Mouse (Mus musculus): Measurements from ENCODE around the gene Ddx1. TPM values are rescaled to one million over a fixed set of nuclear protein-coding genes. Genes with fewer than 3 reads are reported as not detected.
A peak's percentile ranks its signal among the peaks of the same experiment; 100 is the strongest.
"Not testable (repeated sequence)": the region's sequence is repeated elsewhere in the genome, so short reads cannot be mapped to it uniquely, and the experiment has no call there.

Ddx1 gene
- total RNA-seq, 1 experiment from 2014 or later = 221 TPM

- no peak for ATAC-seq (replicated peaks; ENCODE audit: low read depth, poor library complexity, severe bottlenecking)
These were observed 41.9 kb downstream of the Ddx1 start for GRCm38 (mm10) chr12:13207099-13207498.

GRCm38 (mm10) chr12:13205733-13206132, 43.3 kb downstream of the Ddx1 start:
- ATAC-seq (replicated peaks; ENCODE audit: low read depth, poor library complexity, severe bottlenecking) = no peak

- no peak for ATAC-seq (replicated peaks; ENCODE audit: low read depth, poor library complexity, severe bottlenecking)
These were observed 46.7 kb downstream of the Ddx1 start for GRCm38 (mm10) chr12:13202322-13202721.

- no peak for ATAC-seq (replicated peaks; ENCODE audit: low read depth, poor library complexity, severe bottlenecking)
These were observed 48.4 kb downstream of the Ddx1 start for GRCm38 (mm10) chr12:13200576-13200975.

- ATAC-seq (replicated peaks; ENCODE audit: low read depth, poor library complexity, severe bottlenecking) = no peak
These were observed 49.4 kb downstream of the Ddx1 start for GRCm38 (mm10) chr12:13199338-13200301.

GRCm38 (mm10) chr12:13198157-13198556, 50.9 kb downstream of the Ddx1 start:
- no peak for ATAC-seq (replicated peaks; ENCODE audit: low read depth, poor library complexity, severe bottlenecking)

- ATAC-seq (replicated peaks; ENCODE audit: low read depth, poor library complexity, severe bottlenecking) = no peak
These were observed 52.9 kb downstream of the Ddx1 start for GRCm38 (mm10) chr12:13196146-13196545.

GRCm38 (mm10) chr12:13195506-13195905, 53.5 kb downstream of the Ddx1 start:
- no peak for ATAC-seq (replicated peaks; ENCODE audit: low read depth, poor library complexity, severe bottlenecking)

- ATAC-seq (replicated peaks; ENCODE audit: low read depth, poor library complexity, severe bottlenecking) = no peak
These were observed 60.8 kb downstream of the Ddx1 start for GRCm38 (mm10) chr12:13188059-13188700.

- no peak for ATAC-seq (replicated peaks; ENCODE audit: low read depth, poor library complexity, severe bottlenecking)
These were observed 62.8 kb downstream of the Ddx1 start for GRCm38 (mm10) chr12:13186209-13186608.

- no peak for ATAC-seq (replicated peaks; ENCODE audit: low read depth, poor library complexity, severe bottlenecking)
These were observed 64.1 kb downstream of the Ddx1 start for GRCm38 (mm10) chr12:13184873-13185361.

GRCm38 (mm10) chr12:13184136-13184535, 64.9 kb downstream of the Ddx1 start:
- not testable (repeated sequence) for ATAC-seq (replicated peaks; ENCODE audit: low read depth, poor library complexity, severe bottlenecking)

- no peak for ATAC-seq (replicated peaks; ENCODE audit: low read depth, poor library complexity, severe bottlenecking)
These were observed 66.8 kb downstream of the Ddx1 start for GRCm38 (mm10) chr12:13182220-13182619.

GRCm38 (mm10) chr12:13181721-13182120, 67.3 kb downstream of the Ddx1 start:
- no peak for ATAC-seq (replicated peaks; ENCODE audit: low read depth, poor library complexity, severe bottlenecking)

GRCm38 (mm10) chr12:13180715-13181335, 68.2 kb downstream of the Ddx1 start:
- ATAC-seq (replicated peaks; ENCODE audit: low read depth, poor library complexity, severe bottlenecking) = peak; percentile 92

GRCm38 (mm10) chr12:13180332-13180714, 68.7 kb downstream of the Ddx1 start:
- no peak for ATAC-seq (replicated peaks; ENCODE audit: low read depth, poor library complexity, severe bottlenecking)

GRCm38 (mm10) chr12:13177606-13178005, 71.4 kb downstream of the Ddx1 start:
- ATAC-seq (replicated peaks; ENCODE audit: low read depth, poor library complexity, severe bottlenecking) = no peak

- ATAC-seq (replicated peaks; ENCODE audit: low read depth, poor library complexity, severe bottlenecking) = no peak
These were observed 72.1 kb downstream of the Ddx1 start for GRCm38 (mm10) chr12:13176927-13177326.

- no peak for ATAC-seq (replicated peaks; ENCODE audit: low read depth, poor library complexity, severe bottlenecking)
These were observed 72.9 kb downstream of the Ddx1 start for GRCm38 (mm10) chr12:13176136-13176535.

- no peak for ATAC-seq (replicated peaks; ENCODE audit: low read depth, poor library complexity, severe bottlenecking)
These were observed 75.0 kb downstream of the Ddx1 start for GRCm38 (mm10) chr12:13174022-13174421.

GRCm38 (mm10) chr12:13168073-13168472, 80.9 kb downstream of the Ddx1 start:
- ATAC-seq (replicated peaks; ENCODE audit: low read depth, poor library complexity, severe bottlenecking) = no peak
